Mouse (Mus musculus) heart, postnatal 0 days (tissue): ENCODE measurements at regions not wholly inside any gene's neighbourhood (a gene's known extent, or its start where the extent isn't known, plus 50 kb on each side); places are given as distances from the start of the nearest gene placed in this dataset.

ENCODE experiments used
- CTCF ChIP-seq: IDR thresholded peaks from 2 replicates; pipeline ENCODE4 v1.5.1; 2016; ENCODE audit warnings: antibody characterized with exemption, control low read depth, low read depth
- EP300 ChIP-seq: IDR thresholded peaks from 2 replicates; pipeline ENCODE4 v1.6.1; 2016; ENCODE audit warnings: antibody characterized with exemption, low read depth

GRCm38 (mm10) chr17:51961337-51961736 is 128.2 kb upstream of the Satb1 start:
- TF ChIP-seq EP300 (no peak), CTCF (no peak)
